Mouse (Mus musculus) NIH3T3 (cell line): Measurements from ENCODE around the gene Rbm48.
"Not testable (repeated sequence)": the region's sequence is repeated elsewhere in the genome, so short reads cannot be mapped to it uniquely, and the experiment has no call there.

Experiments used
- DNase-seq: peaks from one replicate; pipeline ENCODE4 v3.0.0-alpha.2; 2012; ENCODE audit warnings: low read depth

Gene Rbm48

DNA sequence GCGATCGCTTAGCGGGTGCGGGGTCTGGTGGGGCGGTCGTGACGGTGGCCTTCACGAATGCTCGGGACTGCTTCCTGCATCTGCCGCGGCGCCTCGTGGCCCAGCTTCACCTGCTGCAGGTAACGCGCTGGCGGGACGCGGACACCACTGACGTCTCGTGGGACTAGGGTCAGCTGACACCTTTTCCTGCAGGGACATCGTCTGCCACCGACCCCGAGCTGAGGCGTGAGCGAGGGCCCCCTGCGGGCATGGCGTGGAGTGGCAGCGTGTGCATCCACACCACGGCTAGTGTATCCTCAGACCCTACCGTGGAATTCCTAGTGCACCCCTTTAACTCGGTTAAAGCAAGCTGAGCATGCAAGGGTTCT, at the start of gene Rbm48:
Gene Rbm48 (minus strand): TSS at position 187 of the 368 bp plus-strand sequence.
- DNase-seq, result peak; percentile 86

- DNase-seq, result no peak
Measured at GRCm38 (mm10) chr5:3645326-3645725, 48.9 kb upstream of the Rbm48 start.

DNA sequence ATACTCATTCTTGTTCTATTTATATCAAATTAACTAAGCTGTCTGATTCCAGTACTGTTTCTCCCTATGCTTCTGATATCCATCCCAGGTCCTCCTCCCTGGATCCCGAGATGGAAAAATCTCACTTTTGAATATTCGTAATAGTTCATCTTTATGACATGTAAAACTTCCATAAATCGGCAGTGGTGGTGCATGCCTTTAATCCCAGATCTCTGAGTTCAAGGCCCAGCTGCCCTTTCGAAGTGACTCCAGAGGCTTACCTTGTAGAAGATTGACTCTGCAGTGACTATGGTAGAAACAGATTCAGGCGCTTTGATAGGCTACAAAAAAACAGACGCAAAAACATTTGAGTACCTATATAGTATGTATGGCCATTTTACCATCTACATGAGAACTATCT, 48.2 kb upstream of the Rbm48 start:
- DNase-seq, result no peak

DNA sequence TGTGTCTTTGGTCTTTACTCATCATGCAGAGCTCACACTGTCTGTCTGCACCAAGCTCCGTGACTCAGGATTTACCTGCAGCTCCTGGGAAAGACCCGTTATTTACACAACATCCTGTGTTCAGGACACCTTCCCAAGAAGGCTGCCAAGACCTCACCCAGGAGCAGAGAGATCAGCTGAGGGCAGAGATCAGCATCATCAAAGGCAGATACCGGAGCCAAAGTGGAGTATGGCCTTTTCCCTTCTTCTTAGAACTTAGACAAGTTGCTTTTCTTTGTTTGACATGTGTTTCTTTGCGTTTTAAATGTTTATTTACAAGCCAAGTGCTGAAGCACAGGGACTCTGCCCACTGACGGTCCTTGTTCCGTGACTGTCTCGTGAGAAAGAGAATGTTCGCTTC, 38.9 kb upstream of the Rbm48 start:
- no peak for DNase-seq

DNA sequence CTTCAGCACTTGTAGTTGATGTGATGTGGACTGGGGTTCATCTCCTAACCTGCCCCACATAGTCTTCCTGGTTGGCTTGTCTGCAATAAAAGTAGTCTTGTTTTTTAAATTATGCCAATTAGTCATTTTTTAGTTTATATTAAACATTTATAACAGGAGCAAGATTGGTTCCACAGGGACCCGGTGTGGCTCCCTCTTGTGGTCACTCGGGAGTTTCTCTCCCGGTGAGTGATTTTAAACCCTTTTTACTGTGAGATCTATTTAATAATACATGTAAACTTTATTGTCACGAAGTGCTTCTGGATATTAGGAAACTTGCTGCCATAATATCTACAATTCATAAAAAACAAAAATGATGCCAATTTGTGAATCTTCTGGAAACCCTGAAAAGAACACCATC, 37.6 kb upstream of the Rbm48 start:
- peak; percentile 47 for DNase-seq

- no peak for DNase-seq
Measured at GRCm38 (mm10) chr5:3633315-3633714, 36.9 kb upstream of the Rbm48 start.

DNA sequence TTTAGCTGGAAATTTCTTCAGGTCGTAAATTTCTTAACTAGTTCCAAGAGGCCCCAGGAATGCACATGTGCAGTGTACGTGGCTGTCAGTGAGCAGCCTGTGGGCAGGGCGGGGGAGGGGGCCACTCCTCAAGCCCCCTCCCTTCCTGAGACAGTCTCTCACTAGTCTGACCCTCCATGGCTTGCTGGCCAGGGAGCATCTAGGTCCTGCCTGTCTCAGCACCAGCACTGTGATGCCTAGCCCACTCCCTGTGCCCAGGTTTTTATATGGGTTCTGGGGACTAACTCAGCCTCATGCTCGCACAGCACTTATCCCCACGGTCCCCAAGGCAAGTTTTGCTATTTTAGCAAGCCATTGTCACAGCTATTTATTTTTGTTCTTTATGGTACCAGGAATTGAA, 35.9 kb upstream of the Rbm48 start:
- DNase-seq, result no peak

DNA sequence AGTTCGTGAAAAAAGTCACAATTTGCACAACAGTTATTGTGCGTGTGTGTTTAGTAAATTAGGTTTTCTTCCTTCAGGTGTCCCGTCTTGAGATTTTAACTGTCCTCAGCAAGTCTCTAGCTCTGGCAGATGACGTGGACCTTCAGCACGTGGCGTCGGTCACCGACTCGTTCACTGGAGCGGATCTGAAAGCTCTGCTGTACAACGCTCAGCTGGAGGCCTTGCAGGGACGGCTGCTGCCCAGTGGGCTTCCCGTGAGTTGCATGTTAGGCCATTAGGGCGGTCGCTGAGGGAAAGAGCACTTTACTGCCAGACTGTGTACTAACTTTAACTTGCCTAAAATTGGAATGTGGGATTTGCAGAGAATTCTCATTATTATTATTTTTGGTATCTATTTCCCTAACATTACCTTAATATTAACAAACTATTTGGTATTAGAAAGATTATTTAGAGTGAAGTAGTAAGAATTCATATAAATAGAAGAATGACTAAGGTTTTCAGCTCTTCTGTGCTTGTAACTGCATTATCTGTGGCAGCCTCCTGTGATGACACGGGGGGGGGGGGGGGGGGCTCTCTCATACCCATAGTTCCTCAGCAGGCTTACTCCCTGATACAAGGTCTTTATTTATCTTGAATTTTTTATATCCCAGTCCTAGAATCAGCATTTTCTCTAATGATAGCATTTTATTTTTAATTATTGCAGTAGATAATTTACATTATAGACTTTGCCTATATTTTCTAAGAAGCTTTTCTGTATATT, 35.3 kb upstream of the Rbm48 start:
- DNase-seq, result no peak

DNA sequence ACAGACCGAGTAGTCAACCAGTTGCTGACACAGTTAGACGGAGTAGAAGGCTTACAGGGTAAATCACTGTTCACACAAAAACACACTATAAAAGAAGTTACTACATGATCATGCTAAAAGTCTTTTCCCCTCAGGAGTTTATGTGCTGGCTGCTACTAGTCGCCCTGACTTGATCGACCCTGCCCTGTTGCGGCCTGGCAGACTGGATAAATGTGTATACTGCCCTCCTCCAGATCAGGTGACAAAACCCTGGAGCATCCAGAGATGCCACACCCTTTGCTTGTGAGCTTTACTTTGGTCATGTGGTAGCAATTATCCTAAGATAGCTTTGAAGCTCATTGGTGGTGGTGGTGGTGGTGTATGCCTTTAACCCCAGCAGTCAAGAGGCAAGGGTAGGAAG, 33.7 kb upstream of the Rbm48 start:
- no peak for DNase-seq

DNA sequence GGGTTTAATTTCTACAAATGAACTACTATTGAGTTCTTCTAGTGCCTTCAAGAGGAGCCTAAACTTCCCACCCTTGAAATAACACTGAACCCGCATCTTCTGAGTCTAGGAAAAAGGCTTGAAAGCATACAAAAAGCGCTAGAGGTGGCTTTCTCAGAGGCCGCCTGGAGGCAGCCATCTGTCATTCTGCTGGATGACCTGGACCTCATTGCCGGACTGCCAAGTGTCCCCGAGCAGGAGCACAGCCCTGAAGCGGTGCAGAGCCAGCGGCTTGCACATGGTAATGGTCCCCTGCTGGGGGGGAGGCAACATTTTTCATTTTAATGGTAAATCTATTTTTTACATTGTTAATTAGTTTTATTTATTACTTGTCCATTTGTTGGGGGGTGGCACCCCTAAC, 24.1 kb upstream of the Rbm48 start:
- no peak for DNase-seq

- DNase-seq, result not testable (repeated sequence)
Measured at GRCm38 (mm10) chr5:3611835-3612234, 15.4 kb upstream of the Rbm48 start.

DNA sequence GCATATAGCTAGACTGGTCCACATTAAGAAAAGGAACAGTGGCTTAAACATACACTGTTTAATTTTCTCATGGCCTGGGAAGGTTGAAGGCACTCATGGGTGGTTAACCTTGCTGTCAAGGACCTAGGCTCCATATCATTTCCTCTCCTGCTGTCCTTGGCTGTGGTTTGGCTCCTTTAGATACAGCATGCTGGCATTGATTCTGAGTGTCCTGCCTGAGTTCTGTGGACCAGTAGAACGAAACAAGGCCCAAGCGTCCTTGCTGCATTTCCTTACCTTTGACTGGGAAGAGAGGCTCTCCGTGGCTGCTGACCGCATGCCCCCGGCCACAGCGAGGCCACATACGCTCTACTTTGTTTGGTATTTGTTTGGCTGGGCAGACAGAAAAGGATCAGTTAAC, 12.9 kb upstream of the Rbm48 start:
- DNase-seq, result no peak

DNA sequence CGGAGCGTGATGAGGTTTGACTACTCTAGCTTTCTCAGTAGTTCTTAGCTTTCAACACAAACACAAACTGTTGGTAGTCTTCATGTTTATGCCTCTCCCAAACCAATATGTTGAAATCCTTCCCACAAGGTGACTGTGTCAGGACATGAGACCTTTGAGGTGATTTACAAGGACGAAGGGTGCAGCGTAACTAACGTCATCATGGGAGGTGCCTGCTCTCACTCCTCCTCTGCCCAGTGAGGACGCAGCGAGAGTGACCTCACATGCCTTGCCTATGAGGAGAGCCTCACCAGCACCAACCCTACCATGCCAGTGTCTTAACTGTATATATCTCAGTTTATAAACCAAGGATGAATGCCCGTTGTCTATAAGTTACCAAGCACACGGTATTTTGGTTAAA, 10.7 kb upstream of the Rbm48 start:
- no peak for DNase-seq

GRCm38 (mm10) chr5:3600790-3601189, 4.4 kb upstream of the Rbm48 start:
- DNase-seq, result peak; percentile 5

DNA sequence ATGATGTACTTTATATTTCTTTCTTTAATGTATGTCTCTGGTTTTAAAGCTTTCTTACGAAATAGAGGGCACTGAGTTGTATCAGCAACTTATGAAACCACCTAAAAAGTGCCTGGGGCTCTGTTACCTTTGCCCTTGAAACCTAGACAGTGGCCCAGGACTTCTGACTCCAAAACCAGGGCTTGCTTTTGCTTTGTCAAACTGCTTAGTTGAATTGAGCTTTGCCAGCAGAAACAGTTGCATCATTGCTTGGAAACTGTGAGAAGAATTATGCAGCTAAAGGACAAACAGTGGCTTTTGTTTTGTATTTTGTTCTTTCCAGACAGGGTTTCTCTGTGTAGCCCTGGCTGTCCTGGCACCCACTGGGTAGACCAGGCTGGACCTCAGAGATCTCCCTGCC, 3.9 kb upstream of the Rbm48 start:
- DNase-seq, result no peak

GRCm38 (mm10) chr5:3598766-3599165, 2.4 kb upstream of the Rbm48 start:
- DNase-seq, result no peak

- DNase-seq, result no peak
Measured at GRCm38 (mm10) chr5:3597171-3597570, 786 bp upstream of the Rbm48 start.

- peak; percentile 96 for DNase-seq
Measured at GRCm38 (mm10) chr5:3595693-3596398, 539 bp downstream of the Rbm48 start, which contains the start of gene Pex1. Gene Pex1 (plus strand): TSS chr5:3596066.

- no peak for DNase-seq
Measured at GRCm38 (mm10) chr5:3579066-3579465, 17.3 kb downstream of the Rbm48 start.

DNA sequence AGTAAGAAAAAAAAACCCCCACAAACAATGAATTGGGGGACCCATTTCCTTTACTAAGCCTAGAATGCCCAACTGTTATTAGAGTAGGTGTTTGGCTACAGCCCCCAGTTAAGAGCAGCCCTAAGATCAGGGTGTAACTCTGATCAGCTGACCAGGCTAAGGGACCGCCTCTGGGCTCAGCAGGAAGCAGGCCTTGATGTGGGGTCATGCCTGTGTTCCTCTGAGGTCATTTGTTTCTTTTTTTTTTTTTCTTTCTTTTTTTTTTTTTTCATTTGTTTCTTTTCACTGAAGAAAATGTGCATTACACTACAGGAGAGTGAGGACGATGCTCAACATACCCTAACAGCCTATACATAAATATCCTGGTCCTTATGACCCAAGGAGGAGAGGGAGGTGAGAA, 18.4 kb downstream of the Rbm48 start:
- no peak for DNase-seq

DNA sequence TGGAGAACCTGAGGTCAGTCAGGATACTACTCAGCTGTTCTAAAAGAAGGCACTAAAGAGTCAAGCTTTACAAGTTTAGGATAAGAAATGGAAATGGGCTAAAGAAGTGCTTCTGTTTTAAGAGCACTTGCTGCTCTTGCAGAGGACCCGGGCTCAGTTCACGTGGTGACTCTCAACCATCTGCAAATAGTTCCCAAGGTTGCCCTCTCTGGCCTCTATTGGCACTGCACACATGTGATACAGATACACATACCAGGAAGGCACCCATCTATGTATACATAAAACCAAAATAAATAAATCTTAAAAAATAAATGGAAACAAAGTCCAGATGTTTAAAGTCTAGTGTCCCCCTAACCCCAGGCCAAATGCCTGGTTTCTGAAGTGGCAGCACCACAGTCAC, 21.6 kb downstream of the Rbm48 start:
- DNase-seq, result no peak

- DNase-seq, result no peak
Measured at GRCm38 (mm10) chr5:3571266-3571665, 25.1 kb downstream of the Rbm48 start, which contains the start of gene 1700109H08Rik. Gene 1700109H08Rik (plus strand): TSS chr5:3571566.

DNA sequence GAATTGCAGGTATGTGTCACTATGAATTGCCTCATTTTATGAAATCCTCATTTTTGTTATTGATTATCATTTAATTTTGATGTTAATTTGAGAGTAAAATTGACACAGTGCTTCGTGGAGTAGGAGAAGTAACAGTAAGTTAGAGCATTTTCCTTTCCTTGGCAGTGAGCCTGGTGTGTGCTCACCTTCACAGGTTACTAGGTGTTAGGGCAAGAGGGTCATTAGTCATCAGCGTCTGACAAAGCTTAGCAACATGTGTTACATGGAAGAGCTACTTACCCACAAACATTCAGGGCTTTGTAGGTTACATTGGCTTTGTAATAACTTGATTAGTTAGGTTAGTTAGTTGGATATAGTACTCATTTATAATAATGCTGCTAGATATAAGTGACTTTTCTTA, 42.2 kb downstream of the Rbm48 start:
- DNase-seq, result no peak

GRCm38 (mm10) chr5:3551481-3551880, 44.9 kb downstream of the Rbm48 start:
- no peak for DNase-seq
